Mouse (Mus musculus) embryo, embryonic 11 days (tissue): ENCODE results near the gene Zfp385c.

Source experiments
- DNase-seq: peaks from one replicate; pipeline ENCODE4 v3.0.0-alpha.2; 2015

Zfp385c gene

DNA sequence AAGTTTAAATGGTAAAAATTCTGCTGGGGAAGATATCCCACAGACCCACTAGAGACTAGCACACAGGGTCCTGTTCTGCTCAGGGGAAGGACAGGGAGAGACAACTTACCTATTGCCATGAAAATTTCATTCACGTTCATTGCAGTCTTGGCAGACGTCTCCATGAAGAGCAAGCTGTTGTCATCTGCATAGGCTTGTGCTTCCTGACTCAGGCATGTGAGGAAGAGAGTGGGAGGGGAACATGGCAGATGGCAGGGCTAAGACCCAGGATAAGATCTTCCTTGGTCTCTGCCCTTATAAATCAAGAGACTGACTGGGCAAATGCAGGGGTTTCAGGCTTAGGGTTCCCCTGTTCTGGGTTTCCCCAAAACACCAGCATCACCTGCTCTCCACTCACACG, 24.4 kb upstream of the Zfp385c start:
- no peak for DNase-seq

DNA sequence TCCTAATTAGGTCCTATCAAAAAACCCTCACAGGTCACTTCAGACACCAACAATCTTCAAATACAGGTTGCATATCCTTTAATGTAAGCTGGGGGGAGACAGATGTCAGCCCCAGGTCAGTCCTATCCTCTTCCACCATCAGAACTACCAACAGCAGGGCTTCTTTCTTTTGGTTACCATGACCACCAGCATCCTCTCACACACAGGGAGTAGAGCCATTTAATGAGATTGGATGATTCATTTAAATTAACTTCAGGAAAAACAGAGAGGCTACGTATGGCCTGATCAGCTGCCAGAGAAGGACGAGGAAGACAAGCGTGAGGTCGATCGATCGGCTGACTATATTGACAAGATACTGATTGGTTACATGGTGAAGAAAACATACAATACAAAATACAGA, 22.7 kb upstream of the Zfp385c start:
- DNase-seq: no peak

DNA sequence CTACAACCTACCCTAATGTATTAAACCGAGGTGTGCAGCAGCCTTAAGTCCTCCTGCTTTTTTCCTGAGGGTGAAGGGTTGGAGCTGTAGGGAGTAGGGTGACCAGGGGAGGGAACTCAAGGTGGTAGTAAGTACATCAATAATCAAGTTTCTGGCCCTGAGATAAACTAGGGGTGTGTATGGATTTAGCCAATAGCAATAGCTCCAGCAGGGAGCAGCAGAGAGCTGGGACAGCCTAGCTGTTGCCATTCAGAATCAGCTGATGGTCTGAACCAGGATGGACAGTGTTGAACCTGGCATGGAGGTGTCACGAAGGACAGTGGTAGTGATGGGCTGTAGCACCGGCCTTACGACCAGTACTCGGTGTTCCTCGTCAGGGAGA, 22.3 kb upstream of the Zfp385c start:
- peak; percentile 89 for DNase-seq

DNA sequence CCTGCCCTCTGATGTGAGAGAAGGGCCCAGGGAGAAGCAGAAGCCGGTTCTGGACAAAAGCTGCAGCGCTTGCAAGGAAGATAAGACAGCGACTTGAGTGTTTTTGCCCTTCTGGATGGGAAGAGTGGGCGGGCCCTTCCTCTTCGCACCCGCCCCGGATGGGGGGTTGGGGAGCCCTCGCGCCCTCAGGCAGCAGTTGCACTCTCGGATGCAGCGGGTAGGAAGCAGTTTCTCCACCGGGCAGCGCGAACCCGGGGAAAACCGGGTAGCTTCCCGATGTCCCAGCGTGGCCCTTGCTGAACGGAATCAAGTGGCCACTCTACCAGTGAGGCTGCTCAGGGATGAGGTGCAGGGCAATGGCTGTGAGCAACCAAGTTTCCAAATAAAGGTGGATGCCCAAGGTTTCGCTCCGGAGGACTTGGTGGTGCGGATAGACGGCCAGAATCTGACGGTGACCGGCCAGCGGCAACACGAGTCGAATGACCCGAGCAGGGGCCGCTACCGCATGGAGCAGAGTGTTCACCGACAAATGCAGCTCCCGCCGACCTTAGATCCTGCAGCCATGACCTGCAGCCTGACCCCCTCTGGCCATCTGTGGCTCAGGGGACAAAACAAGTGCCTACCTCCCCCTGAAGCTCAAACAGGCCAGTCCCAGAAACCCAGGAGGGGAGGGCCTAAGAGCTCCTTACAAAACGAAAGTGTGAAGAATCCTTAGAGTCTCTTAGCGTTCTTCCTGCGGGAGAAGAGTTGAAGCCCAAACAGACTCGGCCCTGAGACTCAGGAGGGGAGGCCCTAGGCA, 21.7 kb upstream of the Zfp385c start, which contains the start of gene Hspb9:
Hspb9 (plus strand) TSS at position 116 of the 799 bp plus-strand sequence.
- peak; percentile 83 for DNase-seq

DNA sequence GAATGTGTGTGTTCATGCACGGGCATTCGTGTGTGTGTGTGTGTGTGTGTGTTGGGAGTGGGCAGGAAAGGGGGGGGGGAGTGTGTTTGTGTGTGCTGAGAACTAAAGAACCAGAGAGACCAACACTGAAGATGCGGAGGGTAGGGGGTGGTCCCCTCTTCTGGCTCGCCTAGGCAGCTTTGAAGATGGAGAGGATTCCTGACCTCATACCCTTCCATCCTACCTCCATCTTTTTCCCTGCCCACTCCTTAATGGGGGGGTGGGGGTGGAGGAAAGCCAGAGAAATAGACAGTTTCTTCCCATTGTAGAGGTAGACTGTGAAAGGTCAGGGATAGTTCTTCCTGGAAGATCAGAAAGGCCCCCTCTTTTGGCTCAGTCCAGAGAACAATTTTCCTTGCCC, 20.9 kb upstream of the Zfp385c start:
- DNase-seq: no peak

DNA sequence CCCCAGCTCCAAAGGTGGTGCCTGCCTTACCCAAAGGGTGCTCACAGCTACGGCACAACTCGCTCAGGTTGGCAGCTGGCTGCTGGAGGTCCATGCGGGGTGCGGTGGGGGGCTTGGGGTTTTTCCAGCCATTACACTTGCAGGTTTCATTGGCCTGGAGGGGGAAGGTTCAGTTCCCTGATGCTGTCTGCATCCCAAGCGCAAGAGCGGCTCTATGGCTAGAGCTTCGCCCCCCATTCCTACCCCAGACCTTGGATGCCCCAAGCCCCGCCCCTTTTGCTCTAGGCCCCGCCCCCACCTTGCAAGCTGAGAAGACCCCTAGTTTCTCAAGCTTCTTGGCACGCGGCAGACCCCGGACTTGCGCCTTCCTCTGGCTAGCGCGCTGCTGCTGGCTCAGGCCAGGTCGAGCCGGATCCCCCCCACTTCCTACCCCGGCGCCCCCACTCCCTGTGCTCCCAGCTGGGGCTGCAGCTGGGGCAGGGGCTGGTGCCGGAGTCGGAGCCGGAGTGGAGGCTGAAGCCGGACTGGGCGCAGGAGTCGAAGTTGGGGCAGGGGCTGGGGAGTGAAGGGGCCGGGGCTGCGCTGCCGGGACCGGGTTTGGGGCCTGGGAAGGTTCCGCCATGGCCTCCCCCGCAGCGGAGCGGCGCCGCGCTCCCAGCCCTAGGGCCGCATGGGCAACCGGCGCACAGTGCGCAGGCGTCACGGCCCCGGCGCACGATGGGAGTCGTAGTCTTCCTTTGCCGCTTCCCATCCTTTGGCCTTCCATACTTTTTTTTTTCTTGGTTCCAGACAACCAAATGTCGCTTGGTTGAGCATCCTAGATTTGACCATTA, 19.7 kb upstream of the Zfp385c start, which contains the start of gene Kat2a:
Kat2a (minus strand) TSS at position 683 of the 833 bp plus-strand sequence.
- peak; percentile 95 for DNase-seq

DNA sequence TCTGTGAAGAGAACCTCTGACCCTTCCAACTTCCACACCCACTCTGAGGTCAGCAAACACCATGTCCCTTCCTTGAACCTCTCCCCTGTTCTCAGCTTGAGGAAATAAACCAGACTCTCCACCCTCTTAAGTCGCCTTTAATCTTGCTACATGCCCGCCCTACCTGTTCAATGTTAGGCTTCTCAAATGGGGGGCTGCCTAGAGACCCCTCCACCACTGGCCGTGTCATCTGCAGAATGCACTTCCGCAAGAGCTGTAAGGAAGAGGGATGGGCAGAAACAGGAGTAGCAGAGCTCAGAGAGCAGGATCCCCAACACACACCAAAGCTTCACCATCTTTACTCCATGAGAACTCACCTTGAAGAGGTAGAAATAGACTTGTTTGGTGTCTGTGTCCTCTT, 18.7 kb upstream of the Zfp385c start:
- no peak for DNase-seq

DNA sequence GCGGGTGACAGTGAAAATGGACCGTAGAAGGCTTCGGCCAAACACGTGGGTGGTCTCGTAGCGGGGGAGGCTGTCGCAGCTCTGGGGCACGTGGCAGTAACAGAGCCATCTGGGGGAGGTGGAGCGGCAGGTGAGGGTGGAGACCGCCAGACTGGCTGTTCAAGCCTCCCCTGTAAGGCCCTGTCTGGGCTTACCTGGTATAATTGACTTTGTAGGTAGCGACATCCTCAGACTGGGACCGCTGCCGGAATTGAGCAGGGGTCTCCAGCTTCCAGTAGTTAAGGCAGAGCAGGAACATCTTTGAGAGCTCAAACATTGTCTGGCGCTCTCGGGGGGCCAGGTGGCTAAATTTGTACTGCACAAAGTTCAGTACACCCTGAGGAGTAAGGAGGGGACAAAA, 18.3 kb upstream of the Zfp385c start:
- no peak for DNase-seq

DNA sequence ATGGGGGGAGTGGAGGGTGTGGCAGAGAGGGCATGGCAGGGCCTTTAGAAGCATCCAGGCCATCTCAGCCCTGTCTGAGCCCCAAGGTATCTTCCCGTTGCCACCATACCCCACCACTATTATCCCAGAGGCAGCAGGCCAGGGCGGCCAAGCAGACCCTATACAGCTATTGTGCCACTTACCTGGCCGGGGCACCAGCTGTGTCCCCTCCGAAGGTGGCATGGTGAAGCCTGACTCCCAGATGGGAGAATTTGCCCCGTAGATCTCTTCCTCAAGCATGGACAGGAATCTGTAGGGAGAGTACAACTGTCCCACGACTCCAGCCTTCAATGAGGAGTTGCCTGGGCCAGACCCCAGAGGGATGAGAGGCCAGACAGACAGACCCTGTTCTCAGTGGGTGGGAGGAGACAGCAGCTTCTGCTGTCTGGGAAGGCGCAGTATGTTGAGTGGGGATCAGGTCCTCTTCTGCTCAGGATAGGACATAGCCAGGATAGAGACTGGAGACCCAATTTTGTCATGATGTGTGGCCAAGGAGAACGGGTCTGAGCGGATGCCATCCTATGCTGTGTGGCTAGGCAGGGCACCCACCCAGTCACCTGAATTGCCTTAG, 17.1 kb upstream of the Zfp385c start:
- DNase-seq: no peak

DNA sequence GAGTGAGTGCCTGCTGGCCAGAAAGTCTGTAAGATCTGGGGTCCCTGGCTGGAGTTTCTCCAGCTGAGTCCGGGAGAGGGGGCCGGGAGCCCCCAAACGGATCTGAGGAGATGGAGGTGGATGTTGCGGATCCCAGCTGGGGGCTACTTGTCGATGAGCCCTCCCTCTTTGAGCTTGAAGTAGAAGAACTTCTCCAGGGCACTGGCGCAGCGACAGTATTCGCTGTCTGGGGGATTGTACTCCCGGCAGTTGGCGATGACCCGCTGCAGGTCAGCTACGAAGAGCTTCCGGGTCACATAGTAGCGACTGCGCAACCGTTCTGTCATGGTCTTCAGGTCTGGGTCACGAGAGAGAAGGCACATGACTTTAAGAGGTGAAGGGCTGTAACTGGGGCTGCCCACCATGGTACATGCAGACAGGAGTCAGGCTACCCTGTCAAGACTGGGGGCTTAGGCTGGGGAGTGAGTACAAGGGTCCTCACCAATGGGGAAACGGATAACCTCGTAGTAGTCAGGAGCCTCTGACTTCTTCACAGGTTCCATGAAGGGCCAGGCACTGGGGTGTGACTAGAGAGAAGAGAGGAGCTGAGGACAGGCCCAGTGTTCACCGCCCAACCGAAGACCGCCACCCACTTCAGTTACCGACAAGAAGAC, 13.0 kb upstream of the Zfp385c start:
- DNase-seq: no peak

DNA sequence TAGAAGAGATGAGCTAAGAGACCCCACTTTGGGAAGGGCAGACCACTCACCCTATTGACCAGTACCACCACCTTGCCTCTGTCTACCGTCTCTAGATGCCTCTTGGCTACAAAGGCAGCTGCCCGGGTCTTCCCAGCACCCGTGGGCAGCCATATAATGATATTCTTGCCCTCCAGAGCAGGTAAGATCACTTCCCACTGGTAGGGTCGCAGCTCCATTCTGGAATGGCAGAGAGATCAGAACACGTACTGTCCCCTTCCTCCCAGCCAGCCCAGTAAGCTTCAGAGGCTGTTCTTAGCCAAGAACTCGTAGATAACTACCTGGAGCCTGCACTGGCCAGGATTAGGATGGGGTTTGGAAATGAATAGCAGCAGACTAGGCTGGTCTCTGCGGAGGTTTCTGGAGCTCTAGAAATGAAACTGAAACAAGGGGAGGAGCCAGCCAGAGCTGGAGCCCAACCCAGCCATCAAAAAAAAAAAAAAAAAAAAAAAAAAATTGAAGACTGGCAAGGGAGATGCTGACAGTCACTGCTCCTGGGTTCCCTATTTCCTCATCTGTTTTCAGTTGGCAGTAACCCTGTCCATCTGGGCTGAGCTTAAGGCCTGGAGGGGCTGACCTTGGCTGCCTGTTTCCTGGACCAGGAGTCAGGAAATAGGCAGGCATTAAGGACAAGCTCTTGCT, 11.7 kb upstream of the Zfp385c start, which contains the start of gene Dhx58:
Dhx58 (minus strand) TSS at position 421 of the 681 bp plus-strand sequence.
- no peak for DNase-seq

DNA sequence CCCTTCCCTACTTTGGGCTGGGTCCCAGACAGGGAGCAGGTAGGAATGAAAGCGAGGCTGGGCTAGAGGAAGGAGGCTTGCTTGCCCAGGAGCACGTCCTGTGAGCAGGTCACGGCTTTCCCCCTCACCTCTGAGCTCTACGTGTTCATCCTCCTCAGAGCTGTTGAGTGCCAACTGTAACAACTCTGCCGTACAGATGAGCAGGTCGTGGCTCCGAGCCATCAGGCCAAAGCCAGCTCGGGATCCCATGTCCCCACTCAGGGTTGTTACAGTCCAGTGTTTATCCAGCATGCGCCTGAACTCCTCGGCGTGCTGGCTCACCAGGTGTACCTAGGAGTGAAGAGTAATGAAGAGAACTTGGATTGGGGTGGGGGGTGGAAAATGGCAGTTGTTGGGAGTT, 11.1 kb upstream of the Zfp385c start:
- no peak for DNase-seq

DNA sequence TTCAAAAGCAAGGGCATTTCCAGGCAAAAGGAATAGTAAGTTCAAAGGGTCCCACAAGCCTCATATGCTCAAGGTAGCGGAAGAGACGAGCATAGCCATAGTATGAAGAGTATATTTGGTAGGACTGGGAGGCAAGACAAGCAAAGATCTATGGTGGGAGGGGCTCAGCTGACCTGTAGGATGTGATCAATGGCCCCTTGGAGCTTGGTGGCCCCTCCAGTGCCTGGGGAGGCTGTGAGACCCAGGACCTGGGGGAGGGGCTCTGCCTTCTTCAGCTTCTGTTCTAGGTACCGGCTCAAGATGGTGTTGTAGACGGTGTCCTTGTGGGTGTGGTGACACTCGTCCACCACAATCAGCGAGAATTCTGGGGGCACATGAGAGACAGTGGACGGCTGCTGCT, 10.7 kb upstream of the Zfp385c start:
- DNase-seq: no peak

DNA sequence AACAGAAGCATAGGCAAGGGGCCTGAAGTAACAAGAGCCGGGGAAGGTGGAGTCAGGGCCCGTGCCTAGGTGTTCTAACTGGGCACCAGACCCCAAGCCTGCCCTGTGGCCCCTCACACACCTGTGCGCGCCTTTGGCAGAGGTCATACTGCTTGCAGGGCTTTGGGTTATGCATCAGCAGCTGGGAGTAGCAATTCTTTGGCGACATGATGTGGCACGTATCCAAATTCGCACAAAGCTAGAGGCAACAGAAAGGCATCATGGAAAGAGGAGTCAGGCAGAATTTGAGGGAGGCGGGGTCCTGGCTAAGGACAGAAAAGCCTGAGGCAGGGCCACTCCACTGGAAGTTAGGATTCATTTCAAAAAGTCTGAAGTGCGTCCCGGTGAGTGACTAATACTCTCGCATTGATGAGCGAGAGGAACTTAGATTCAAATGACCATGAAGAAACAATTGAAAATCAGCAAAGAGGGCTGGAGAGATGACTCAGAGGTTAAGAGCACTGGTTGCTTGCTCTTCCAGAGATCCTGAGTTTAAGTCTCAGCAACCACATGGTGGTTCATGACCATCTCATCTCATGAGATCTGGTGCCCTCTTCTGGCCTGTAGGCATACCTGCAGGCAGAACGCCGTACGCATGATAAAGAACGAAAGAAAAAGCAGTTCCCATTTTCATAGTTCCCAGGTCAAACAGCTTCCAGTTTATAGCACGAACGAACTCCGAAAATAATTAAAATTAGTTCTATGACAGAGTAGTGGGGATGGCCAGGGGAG, 10.0 kb upstream of the Zfp385c start:
- DNase-seq: peak; percentile 87

DNA sequence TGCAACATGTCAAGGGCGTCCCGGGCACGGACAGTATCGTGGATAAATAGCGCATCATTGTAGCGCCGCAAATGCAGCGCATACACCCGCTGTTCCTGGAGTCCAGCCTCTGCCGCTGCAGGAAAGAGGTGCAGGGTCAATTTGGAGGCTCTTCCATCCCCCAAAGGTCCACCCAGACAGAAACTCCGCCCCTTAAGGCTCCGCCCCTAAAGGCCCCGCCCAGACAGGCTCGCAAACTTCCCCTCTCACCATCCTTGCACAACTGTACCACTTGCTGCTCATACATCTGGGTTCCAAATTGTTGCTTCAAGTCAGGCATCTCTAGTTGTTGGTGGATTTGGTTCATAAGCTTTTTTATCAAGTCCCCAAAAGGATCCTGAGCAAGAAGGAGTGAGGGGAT, 9.0 kb upstream of the Zfp385c start:
- DNase-seq: peak; percentile 59

DNA sequence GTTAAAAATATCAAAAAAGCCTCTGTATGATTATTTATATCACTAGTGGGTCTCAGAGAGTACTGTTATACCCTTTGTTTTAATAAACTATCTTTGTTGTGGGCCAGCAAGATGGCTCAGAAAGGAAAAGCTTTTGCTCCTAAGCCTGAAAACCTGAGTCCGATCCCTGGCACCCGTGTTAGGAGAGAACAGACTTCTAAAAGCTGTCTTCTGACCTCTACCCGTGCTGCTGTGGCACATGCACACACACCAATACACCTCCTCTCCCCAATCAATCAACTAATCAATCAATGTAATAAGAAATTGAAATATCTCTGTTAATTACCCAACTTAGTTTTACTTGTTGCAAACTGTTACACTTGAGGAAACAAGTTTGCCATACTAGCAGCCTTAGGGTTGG, 8.5 kb upstream of the Zfp385c start:
- DNase-seq: no peak

DNA sequence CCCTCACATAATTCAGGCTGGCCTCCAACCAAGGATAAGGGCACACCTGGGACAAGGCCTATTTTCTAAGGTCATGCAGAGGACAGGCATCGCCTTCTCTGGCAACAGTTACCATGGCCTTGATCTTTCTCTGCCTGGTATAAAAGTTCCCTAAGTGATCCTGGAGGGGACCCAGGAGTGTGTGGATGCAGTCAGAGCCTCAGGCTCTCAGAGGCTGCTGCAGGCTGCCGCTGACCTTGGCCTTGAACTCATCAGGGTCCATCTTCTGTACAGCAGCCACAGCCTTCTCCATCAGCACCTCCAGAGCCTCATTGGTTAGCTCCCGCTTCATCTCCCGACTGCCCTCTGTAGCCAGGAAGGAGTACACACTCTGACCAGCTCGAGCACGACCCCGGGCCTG, 5.7 kb upstream of the Zfp385c start:
- no peak for DNase-seq

DNA sequence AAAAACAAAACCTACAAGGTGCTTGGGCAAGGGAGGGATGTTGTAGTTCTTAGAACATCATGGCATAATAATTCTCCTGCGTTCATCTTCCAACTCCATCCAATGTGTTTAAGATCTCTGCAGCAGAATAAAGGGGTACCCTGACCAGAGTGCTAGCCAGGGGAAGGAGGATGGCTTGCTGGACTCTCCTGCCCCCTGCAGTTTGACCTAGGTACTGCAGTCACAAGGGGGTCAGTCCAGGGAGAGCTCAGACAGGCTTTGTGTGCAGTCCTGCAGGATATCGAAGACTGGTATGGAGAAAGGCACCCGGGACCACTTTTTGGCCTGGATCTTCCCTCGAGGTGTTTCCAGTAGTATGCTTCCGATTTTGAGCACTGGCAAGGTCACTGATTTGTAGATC, 2.7 kb upstream of the Zfp385c start:
- DNase-seq: peak; percentile 61

DNA sequence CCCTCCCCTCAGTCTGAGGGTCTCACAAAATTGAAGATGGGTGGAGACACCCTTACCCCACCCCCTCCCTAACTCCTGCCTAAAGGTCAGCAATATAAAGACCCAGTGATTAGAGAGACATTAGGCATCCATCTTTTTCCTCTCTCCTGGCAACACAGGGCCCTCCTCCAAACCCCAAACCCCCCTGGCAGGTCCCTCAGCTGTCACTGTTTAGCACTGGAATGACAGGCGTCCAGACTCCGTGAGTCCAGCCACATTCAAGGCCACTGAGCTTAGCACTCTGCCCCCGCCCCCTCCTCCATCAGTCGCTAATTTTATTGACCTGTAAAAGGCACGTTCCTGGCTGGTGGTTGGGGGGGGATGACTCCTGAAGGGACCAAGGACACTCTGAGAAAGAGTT, 899 bp upstream of the Zfp385c start:
- no peak for DNase-seq

DNA sequence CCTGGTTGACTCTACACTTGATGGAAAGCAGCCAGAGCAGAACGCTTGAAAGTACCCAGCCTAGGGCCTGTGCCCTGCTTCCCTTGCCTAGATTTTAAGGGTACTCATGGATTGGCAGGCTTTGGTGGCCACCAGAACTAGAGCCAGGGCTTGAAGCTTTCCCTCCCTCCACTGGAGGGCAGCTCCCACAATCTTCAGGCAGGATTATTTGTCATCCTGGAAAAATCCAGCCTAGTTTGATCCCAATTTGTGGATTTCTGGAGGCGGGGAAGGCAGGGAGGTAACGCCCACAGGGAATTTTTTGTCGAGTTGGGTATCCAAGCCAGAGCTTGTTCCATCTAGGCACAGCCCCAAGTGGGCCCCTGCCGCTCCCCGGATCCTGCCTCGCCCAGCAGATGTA, 1.9 kb downstream of the Zfp385c start:
- no peak for DNase-seq

DNA sequence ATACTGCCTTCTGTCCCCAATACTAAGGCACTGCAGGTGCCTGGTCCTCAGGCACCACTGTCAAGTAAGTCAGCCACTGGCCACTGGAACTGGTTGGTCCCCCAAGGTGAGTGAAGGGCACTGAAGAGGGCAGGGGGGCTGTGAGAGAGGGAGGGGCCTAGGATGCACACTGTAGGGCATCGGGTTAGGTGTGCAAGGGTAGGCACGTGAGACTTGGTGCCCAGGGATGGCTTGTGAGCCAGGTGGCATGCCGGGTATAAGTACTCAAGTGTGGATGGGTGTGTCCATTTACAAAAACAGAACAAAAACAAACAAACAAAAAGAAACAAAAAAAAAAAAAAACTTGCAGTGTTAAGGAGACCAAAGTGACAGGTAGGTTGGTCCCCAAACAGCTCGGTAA, 3.8 kb downstream of the Zfp385c start:
- no peak for DNase-seq

DNA sequence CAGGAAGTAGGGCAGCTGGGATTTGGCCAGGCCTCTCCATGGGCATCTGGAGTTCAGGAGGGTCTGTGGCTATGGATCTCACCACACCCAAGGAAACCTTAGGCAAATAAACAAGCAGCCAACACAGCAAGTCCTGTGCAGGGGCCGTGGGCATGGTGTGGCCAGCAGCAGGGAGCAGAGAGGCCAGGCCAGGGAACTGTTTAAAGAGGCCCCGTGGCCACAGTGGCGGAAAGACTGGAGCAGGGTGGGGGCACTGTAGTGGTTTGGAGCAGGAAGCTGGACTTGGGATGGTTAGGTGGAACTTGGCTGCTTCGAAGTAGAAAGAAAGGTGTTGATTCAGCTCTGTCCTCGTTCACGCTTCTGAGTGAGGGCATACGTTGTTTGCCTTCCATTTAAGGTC, 5.0 kb downstream of the Zfp385c start:
- DNase-seq: no peak
